Mouse (Mus musculus) heart, adult 11 months (tissue): ENCODE measurements around the gene Serpinf2.
"Not testable (repeated sequence)": the region's sequence is repeated elsewhere in the genome, so short reads cannot be mapped to it uniquely, and the experiment has no call there.

Source experiments
- DNase-seq: peaks from one replicate; pipeline ENCODE4 v3.0.0; 2022

Gene Serpinf2

DNA sequence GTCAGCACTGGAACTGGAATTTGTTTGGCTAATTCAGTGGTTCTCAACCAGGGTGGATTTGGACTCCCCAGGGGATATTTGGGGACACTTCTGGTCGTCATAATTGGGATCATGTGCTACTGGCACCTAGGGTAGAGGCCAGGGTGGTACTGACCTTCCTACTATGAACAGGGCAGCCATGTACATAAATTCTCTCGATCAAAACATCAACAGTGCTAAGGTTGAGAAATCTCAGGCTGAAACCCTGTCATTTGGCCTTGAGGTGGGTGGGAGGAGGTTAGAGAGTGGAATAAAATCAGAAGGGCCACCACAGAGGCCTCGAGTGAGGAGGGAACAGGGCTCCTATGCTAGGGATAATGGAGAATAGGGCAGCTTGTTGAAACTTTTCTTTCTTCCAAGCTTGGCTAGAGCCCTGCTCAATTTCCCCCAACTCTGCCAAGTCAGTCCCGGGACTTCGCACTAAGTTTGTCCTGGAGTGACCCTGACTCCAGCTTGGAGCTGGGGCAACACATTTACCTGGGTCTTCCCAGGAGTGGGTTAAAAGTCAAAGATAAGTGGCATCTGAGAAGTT is 19.8 kb upstream of the Serpinf2 start:
- peak; percentile 97 for DNase-seq

DNA sequence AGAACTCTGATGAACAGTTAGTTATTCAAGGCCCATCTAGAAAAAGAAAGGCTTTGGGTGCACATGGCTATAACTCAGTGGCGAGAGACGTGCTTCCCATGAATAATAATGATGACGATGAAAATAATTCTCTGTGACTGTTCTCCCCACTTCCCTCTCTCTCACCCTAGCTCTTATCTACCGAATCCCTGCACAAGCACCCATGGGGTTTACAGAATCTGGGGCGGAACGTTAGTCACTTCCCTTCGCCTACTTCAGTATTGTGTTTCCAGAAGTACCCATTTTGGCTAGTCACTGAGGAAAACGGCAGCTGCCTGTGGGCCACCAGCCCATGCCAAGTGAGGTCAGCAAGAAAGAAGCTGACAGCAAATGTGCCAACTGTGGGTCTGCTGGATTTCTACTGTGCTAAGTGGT is 19.2 kb upstream of the Serpinf2 start:
- peak; percentile 98 for DNase-seq

DNA sequence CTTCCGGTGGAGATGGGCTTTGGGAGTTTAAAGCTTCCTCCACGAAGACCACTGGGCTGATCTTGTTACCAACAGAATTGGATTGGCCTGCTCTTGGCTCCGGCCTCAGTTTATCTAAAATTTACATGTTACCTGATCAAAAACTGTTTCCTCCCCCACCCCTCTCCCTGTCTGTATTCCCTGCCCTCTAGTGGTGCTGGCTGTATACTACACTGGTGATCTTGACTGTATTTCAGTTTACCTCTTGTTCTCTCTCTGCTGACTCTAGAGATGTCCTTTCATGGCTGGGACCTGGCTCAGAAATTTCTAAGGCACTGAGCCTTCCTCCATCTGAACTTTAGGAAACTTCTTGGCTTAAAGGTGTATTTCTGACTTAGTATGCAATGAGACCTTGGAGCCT is 18.8 kb upstream of the Serpinf2 start:
- DNase-seq: peak; percentile 90

DNA sequence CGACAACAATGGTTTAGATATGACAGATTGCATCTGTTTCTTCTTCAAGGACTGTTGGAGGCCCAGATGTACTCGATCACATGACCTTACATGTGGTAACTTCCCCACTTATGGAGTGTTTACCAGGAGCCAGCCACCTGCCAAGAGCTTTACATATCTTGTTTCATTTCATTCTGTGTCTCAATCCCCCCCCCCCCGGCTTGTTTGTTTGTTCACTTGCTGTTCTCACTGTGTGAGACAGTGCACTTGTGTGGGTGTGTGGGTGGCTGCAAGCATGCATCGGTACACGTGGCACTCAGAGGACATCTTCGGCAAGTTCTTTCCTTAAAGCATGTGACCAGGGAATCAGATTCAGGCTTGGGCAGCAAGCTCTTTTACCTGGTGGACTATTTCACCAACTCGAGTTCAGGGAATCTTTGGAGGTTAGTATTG is 17.1 kb upstream of the Serpinf2 start:
- no peak for DNase-seq

- DNase-seq: not testable (repeated sequence)
These were observed 16.6 kb upstream of the Serpinf2 start for GRCm38 (mm10) chr11:75455971-75456370.

- peak; percentile 93 for DNase-seq
These were observed 15.8 kb upstream of the Serpinf2 start for GRCm38 (mm10) chr11:75455041-75455736.

GRCm38 (mm10) chr11:75453991-75454930 is 14.9 kb upstream of the Serpinf2 start, which contains the start of gene Wdr81:
Gene Wdr81 (minus strand): TSS chr11:75454717.
- peak; percentile 99 for DNase-seq

- DNase-seq: peak; percentile 90
These were observed 13.6 kb upstream of the Serpinf2 start for GRCm38 (mm10) chr11:75452812-75453557.

- peak; percentile 91 for DNase-seq
These were observed 12.7 kb upstream of the Serpinf2 start for GRCm38 (mm10) chr11:75452081-75452480.

- DNase-seq: peak; percentile 92
These were observed 11.5 kb upstream of the Serpinf2 start for GRCm38 (mm10) chr11:75450936-75451335.

GRCm38 (mm10) chr11:75450304-75450908 is 11.0 kb upstream of the Serpinf2 start:
- peak; percentile 85 for DNase-seq

- DNase-seq: peak; percentile 90
These were observed 10.3 kb upstream of the Serpinf2 start for GRCm38 (mm10) chr11:75449695-75450094.

- no peak for DNase-seq
These were observed 9.2 kb upstream of the Serpinf2 start for GRCm38 (mm10) chr11:75448575-75448974.

- DNase-seq: no peak
These were observed 4.3 kb upstream of the Serpinf2 start for GRCm38 (mm10) chr11:75443711-75444110.

GRCm38 (mm10) chr11:75441601-75442000 is 2.2 kb upstream of the Serpinf2 start:
- peak; percentile 89 for DNase-seq

- DNase-seq: no peak
These were observed 1.6 kb upstream of the Serpinf2 start for GRCm38 (mm10) chr11:75441034-75441433.

GRCm38 (mm10) chr11:75439951-75440350 is 560 bp upstream of the Serpinf2 start:
- peak; percentile 86 for DNase-seq

- DNase-seq: no peak
These were observed 587 bp downstream of the Serpinf2 start for GRCm38 (mm10) chr11:75438804-75439203.

DNA sequence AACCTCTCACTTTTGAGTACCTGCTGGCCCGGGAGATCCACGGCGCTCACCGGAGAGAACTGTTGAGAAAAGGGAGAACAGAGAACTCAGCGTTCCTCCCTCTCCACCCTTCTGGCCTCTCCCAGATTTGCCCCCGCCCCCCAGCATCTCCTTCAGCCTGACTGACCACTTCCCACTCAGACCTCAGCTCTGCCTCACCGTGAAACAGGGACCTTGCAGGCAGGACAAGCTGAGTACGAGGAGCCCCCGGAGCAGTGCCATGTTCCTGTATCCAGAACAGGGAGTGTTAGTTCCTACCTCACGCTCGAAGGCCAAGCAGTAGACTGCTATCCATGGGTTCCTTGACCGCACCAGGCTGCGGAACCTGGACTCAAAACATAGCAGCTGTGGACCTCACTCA is 1.2 kb downstream of the Serpinf2 start:
- DNase-seq: peak; percentile 88

DNA sequence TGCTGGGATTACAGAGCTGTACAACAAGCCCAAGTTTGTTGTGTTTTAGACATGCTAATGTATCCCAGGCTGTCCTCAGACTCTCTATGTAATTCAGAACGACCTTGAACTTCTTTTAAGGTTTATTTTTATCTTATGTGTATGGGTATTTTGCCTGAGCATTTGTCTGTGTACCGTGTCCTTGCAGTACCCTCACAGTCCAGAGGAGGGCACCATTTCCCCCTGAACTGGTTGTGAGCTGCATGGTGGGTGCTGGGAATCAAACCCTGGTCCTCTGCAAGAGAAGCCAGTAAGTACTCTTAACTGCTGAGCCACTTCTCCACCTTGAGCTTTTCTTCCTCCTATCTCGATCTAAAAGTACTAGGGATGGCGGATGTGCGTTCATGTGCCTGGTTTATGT is 5.3 kb downstream of the Serpinf2 start:
- no peak for DNase-seq

GRCm38 (mm10) chr11:75431307-75431706 is 8.1 kb downstream of the Serpinf2 start:
- peak; percentile 92 for DNase-seq
